Mouse (Mus musculus) T-helper 17 cell (primary cell): ENCODE data around the gene Jmy.
"Not testable (repeated sequence)": the region's sequence is repeated elsewhere in the genome, so short reads cannot be mapped to it uniquely, and the experiment has no call there.

Experiments used
- in situ Hi-C, 2 experiments: fragments of 300-600 bp; cut with MboI, MseI; formaldehyde crosslinking; loops; 1 replicate in 1 of 2; 2 replicates in 1 of 2; pipeline ENCODE4 v1.15.1; 2025; ENCODE audit warnings: high pct_unique_total_duplicates in 2 of 2

The Jmy gene

DNA sequence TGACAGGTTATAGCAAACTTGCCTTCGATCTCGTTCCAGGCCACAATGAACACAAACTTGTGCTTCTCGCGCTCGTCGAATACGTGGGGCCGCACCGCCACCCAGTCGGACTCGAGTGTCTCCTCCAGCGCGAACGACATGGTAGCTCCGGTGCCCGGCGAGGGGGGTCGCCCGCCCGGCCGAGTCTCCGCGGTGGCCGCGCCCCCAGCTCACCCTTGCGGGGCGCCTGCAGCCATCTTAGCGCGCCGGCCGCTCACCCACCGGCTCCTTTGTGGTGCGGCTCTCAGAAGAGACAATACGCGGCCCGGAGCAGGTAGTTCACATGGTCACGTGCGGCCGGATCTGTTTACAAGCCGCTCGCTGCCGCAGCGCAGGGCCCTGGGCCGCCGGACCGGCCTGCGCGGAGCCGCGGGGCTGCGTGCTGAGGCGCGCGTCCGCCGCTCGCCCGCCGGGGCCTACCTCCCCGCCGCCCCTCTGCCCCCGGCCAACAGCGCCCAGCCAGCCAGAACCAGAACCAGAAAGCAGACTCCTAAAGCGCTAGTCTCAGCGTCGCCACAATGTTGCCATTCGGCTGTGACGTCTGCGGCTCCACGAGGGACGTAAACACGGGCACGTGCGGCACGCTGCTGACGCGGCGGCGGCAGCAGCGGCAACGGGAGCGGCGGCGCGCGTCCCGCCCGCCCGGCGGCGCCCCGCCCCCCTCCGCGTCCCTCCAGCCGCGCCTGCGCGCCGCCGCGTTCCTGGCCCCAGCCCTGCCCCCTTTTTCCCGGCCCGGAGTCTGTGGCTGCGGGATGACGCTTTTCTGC lies at the start of gene Jmy:
TSS of gene Jmy (minus strand) at position 642 of the 806 bp plus-strand sequence.
- in situ Hi-C loops = loop anchor here in 1 of 2 experiments (10.0 kb wide), 1 partner anchor 195 kb away; no protein-coding TSS in a partner anchor

DNA sequence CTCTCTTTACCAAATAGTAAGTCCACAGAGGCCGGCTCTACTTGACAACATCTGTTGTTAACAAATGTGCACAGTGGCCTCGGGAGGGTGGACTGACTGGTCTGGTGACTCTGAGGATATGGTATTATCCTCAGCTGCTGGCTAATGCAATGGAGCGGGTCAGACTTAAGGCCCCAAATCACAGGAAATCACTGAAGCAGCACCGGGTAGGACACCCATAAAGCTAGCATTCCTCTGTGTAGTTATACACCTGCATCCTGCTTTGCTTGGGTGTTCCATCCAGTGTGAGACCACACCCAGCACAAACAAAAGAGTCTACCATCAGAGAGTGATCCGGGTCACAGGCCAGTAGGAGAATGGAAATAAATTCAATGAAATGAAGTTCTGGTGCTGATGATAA lies 48.0 kb upstream of the Jmy start:
- in situ Hi-C loops = loop anchor here in 1 of 2 experiments (10.0 kb wide), 1 partner anchor 63 kb away; no protein-coding TSS in a partner anchor

- in situ Hi-C loops = loop anchor here in 1 of 2 experiments (10.0 kb wide), 1 partner anchor 61 kb away; no protein-coding TSS in a partner anchor
Measured at GRCm38 (mm10) chr13:93546011-93546410, 46.4 kb upstream of the Jmy start.

DNA sequence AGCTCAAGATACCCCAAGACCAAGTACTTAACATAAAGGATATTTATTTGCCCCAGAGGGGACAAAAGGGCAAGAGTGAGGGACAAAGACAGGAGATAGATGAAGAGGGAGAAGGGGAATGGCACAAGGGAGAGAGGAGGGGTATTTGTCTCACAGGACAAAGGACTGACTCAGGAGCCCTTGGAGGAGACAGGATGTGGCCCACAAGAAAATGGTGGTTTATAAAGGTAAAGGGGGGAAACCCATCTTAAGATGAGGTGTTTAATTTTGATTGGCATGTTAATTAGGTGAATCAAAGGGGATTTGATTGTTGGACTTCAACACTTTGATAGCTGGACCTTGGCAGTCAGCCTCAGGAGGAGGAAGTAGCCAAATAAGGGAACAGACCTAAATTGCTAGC lies 44.7 kb upstream of the Jmy start:
- in situ Hi-C loops = loop anchor here in 1 of 2 experiments (10.0 kb wide), 1 partner anchor 59 kb away; no protein-coding TSS in a partner anchor

DNA sequence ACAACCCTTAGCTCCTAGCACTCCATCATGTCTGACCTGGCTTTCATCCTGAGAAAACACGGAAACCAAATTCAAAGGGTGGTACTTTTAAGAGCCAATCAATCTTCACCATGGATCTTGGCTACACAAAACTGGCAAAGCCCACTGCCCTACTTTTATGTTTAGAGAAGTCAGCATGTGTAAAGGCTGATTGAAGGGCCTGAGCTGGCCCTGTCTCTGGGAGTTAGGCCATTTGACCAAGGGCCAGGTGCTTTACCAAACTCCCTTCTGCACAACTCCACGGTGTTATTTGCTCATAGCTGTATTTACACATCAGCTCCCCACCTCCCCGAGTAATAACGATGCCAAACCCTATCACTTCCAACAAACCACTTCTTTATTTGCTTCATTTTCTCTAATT lies 39.7 kb upstream of the Jmy start:
- in situ Hi-C loops = no loop called here

GRCm38 (mm10) chr13:93518753-93519319 lies 19.2 kb upstream of the Jmy start:
- in situ Hi-C loops = no loop called here

GRCm38 (mm10) chr13:93517223-93517622 lies 17.6 kb upstream of the Jmy start:
- in situ Hi-C loops = no loop called here

GRCm38 (mm10) chr13:93514000-93514795 lies 14.6 kb upstream of the Jmy start:
- in situ Hi-C loops = no loop called here

- in situ Hi-C loops = no loop called here
Measured at GRCm38 (mm10) chr13:93510447-93511180, 11.0 kb upstream of the Jmy start.

- in situ Hi-C loops = not testable (repeated sequence)
Measured at GRCm38 (mm10) chr13:93506920-93507319, 7.3 kb upstream of the Jmy start.

- in situ Hi-C loops = no loop called here
Measured at GRCm38 (mm10) chr13:93501724-93502123, 2.1 kb upstream of the Jmy start.

GRCm38 (mm10) chr13:93499973-93500633 lies 495 bp upstream of the Jmy start:
- in situ Hi-C loops = loop anchor here in 1 of 2 experiments (10.0 kb wide), 1 partner anchor 195 kb away; no protein-coding TSS in a partner anchor

GRCm38 (mm10) chr13:93498211-93499166 lies 1.1 kb downstream of the Jmy start:
- in situ Hi-C loops = loop anchor here in 1 of 2 experiments (10.0 kb wide), 1 partner anchor 194 kb away; no protein-coding TSS in a partner anchor

GRCm38 (mm10) chr13:93496977-93497376 lies 2.6 kb downstream of the Jmy start:
- in situ Hi-C loops = loop anchor here in 1 of 2 experiments (10.0 kb wide), 1 partner anchor 192 kb away; no protein-coding TSS in a partner anchor

DNA sequence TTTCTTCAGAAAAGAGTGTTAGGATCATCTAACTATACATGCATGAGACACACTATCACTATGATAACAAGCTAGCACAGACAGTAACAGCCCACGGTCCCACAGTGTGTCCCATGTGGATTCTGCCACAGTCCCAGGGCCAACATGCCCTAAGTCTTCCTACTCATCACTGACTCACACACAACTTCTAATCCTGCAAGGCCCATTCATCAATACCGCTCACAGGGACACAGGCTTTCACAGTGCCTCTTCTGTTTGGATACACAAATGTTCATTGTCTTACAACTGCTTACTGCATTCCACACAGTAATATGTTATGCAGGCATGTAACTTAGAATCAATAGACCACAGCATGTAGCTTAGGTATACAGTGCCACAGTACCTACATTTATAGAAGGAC lies 11.1 kb downstream of the Jmy start:
- in situ Hi-C loops = loop anchor here in 1 of 2 experiments (10.0 kb wide), 1 partner anchor 56 kb away; no protein-coding TSS in a partner anchor

DNA sequence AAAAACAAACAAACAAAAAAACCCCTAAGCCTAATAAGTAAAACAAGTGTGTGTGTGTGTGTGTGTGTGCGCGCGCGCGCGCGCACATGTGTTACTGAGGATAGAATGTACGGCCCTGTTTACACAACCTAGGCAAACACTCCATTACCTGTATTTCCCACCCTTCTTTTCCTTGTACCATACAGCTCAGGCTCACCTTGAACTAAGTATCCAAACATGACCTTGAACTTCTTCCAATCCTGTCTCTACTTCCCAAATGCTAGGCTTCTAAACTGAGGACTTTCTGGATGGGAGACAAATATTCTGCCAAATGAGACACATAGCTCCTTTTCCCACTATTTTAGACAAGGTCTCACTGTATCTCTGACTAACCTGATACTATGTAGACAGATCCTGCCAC lies 11.9 kb downstream of the Jmy start:
- in situ Hi-C loops = loop anchor here in 1 of 2 experiments (10.0 kb wide), 1 partner anchor 57 kb away; no protein-coding TSS in a partner anchor

- in situ Hi-C loops = loop anchor here in 1 of 2 experiments (10.0 kb wide), 1 partner anchor 61 kb away; no protein-coding TSS in a partner anchor
Measured at GRCm38 (mm10) chr13:93484276-93484675, 15.3 kb downstream of the Jmy start.

GRCm38 (mm10) chr13:93481110-93481509 lies 18.5 kb downstream of the Jmy start:
- in situ Hi-C loops = loop anchor here in 1 of 2 experiments (10.0 kb wide), 1 partner anchor 64 kb away; no protein-coding TSS in a partner anchor

- in situ Hi-C loops = no loop called here
Measured at GRCm38 (mm10) chr13:93478344-93478743, 21.3 kb downstream of the Jmy start.
